Mouse (Mus musculus): Measurements from ENCODE around the gene Rhd. TPM values are rescaled to one million over a fixed set of nuclear protein-coding genes. Genes with fewer than 3 reads are reported as not detected.

The Rhd gene
- polyA plus RNA-seq, 1 experiment, result 147 TPM

DNA sequence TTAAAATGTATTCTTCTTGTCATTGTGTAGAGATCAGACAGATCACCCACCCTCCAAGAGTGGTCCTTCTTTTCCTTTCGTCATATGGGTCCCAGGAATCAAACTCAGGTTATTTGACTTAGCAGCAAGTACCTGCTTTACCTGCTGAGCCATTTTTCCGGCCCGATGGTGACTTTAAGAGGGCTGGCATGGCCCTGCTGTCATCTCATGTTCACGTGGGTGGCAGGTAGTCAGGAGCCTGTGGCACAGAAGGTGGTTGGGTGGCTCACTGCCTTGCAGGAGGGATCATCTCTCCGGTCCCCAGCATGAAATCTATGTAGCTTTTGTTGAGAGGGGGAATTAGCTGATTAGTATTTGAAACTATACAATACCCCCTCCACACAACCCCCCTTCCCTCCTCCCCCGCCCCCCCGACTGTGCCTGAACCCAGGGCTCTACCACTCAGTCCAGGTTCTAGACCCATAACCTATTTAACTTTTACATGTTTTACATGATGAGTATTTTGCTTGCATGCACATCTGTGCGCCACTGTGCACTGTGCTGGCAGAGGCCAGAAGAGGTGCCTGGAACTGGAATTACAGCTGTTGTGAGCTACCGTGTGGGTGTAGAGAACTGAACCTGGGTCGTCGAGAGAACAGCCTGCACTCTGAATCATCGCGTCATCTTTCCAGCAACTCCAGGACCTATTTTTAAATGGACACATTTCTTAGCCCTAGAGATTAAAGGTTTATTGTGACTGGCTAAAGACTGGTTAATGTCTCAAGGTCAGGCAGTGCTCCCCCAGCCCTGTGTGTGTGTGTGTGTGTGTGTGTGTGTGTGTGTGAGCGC lies 51.1 kb downstream of the Rhd start:
- H3K4me1 ChIP-seq (ENCODE audit: control insufficient read depth, insufficient read depth, low read length), result peaks cover 8% of the 10 kb centered on the region
- WGBS, result 63% methylated on average over 14 of the region's 14 CpGs
- no peak overlapping the region for H3K4me3 ChIP-seq (replicated peaks; ENCODE audit: control insufficient read depth, low read depth, low read length)
- peak overlapping the region; percentile 59 for H3K27ac ChIP-seq (ENCODE audit: control insufficient read depth, insufficient read depth, low read depth, low read length, poor library complexity)
- TF ChIP-seq POLR2A (IDR thresholded peaks at IDR 0.05; ENCODE audit: borderline replicate concordance, control insufficient read depth, low read depth, low read length), result no peak
- no peak for TF ChIP-seq CTCF (IDR thresholded peaks at IDR 0.05; ENCODE audit: control insufficient read depth, insufficient read depth, low read length)

GRCm38 (mm10) chr4:134917194-134917593 lies 52.9 kb downstream of the Rhd start:
- whole genome bisulfite sequencing, result 33% methylated on average over 3 of the region's 3 CpGs
- no peak overlapping the region for H3K4me3 ChIP-seq (replicated peaks; ENCODE audit: control insufficient read depth, low read depth, low read length)
- TF ChIP-seq POLR2A (IDR thresholded peaks at IDR 0.05; ENCODE audit: borderline replicate concordance, control insufficient read depth, low read depth, low read length) (no peak), CTCF (IDR thresholded peaks at IDR 0.05; ENCODE audit: control insufficient read depth, insufficient read depth, low read length) (no peak)
- H3K4me1 ChIP-seq (ENCODE audit: control insufficient read depth, insufficient read depth, low read length), result peaks cover 10% of the 10 kb centered on the region
- H3K27ac ChIP-seq (ENCODE audit: control insufficient read depth, insufficient read depth, low read depth, low read length, poor library complexity), result peak overlapping the region; percentile 18

DNA sequence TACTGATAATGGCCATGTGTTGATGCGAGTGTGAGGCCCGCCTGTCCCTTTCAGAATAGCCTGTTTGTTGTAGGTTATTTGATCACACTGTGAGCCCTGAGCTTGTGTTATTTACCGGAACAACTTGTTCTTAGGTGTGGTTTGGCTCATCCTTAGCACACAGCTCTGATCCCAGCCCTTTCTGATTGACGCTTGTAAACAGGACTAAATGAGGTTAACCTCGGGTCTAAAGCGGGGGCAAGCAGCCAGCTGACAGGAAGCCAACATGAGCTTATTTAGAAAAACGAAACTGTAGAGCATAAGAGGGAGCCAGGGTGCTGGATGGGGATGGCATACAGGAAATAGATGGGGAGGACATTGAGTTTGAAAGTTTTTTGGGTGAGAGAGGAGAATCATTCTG lies 54.0 kb downstream of the Rhd start:
- H3K27ac ChIP-seq (ENCODE audit: control insufficient read depth, insufficient read depth, low read depth, low read length, poor library complexity), result peak overlapping the region; percentile 77
- WGBS, result 9% methylated on average over 7 of the region's 7 CpGs
- TF ChIP-seq POLR2A (IDR thresholded peaks at IDR 0.05; ENCODE audit: borderline replicate concordance, control insufficient read depth, low read depth, low read length) (no peak), CTCF (IDR thresholded peaks at IDR 0.05; ENCODE audit: control insufficient read depth, insufficient read depth, low read length) (no peak)
- H3K4me1 ChIP-seq (ENCODE audit: control insufficient read depth, insufficient read depth, low read length), result peaks cover 10% of the 10 kb centered on the region
- H3K4me3 ChIP-seq (replicated peaks; ENCODE audit: control insufficient read depth, low read depth, low read length), result no peak overlapping the region

DNA sequence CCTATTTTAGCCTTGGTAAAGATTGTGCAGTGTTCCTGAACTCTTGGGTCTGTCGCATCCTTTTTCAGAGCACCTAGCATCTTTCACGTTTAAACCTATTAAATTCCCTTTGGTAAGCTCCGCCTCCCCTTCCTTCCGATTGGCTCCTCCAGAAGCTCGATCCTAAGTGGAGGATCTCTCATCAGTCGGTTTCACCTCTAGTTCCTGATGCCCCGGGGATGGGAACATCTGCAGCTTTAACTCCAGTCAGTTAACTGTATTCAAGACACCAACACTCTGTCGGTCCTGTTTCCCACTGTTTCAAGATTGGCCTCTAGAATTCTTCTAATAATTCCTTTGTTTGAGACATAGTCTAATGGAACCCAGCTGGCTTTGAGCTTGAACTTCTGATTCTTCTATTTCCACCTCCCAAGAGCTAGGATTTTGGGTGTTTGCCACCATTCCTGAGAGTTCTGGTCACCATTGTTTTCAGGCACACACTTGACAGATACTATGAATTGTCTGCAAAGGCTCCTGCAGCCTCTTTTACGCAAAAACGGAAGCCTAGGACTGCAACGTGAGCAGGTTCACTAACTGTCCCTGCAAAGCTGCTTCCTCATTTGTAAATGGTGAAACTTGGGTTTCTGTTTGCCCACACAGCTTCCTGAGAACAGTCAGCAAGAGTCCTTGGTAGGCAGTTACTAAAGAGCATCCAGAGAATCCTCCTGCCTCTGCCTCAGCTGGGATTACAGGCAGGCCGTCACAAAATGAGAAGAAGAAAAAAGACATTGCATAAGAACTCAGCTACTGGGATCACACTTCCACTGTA lies 55.6 kb downstream of the Rhd start:
- Histone ChIP-seq H3K4me1 (ENCODE audit: control insufficient read depth, insufficient read depth, low read length) (peaks cover 10% of the 10 kb centered on the region), H3K4me3 (replicated peaks; ENCODE audit: control insufficient read depth, low read depth, low read length) (peak overlapping the region; percentile 12), H3K27ac (ENCODE audit: control insufficient read depth, insufficient read depth, low read depth, low read length, poor library complexity) (peak overlapping the region; percentile 82)
- 5% methylated on average over 12 of the region's 12 CpGs for WGBS
- no peak for TF ChIP-seq CTCF (IDR thresholded peaks at IDR 0.05; ENCODE audit: control insufficient read depth, insufficient read depth, low read length)

GRCm38 (mm10) chr4:134920631-134921030 lies 56.3 kb downstream of the Rhd start:
- Histone ChIP-seq H3K4me3 (replicated peaks; ENCODE audit: control insufficient read depth, low read depth, low read length) (no peak overlapping the region), H3K4me1 (ENCODE audit: control insufficient read depth, insufficient read depth, low read length) (peaks cover 8% of the 10 kb centered on the region), H3K27ac (ENCODE audit: control insufficient read depth, insufficient read depth, low read depth, low read length, poor library complexity) (peak overlapping the region; percentile 82; the same call in 1 of the 2 replicates)
- WGBS, result 71% methylated on average over 6 of the region's 6 CpGs
- TF ChIP-seq POLR2A (IDR thresholded peaks at IDR 0.05; ENCODE audit: borderline replicate concordance, control insufficient read depth, low read depth, low read length) (no peak), CTCF (IDR thresholded peaks at IDR 0.05; ENCODE audit: control insufficient read depth, insufficient read depth, low read length) (no peak)

GRCm38 (mm10) chr4:134921703-134922102 lies 57.4 kb downstream of the Rhd start:
- H3K4me1 ChIP-seq (ENCODE audit: control insufficient read depth, insufficient read depth, low read length), result peaks cover 8% of the 10 kb centered on the region
- no peak overlapping the region for H3K4me3 ChIP-seq (replicated peaks; ENCODE audit: control insufficient read depth, low read depth, low read length)
- 92% methylated on average over 4 of the region's 4 CpGs for WGBS
- peak overlapping the region; percentile 13; the same call in 1 of the 2 replicates for H3K27ac ChIP-seq (ENCODE audit: control insufficient read depth, insufficient read depth, low read depth, low read length, poor library complexity)
- no peak for TF ChIP-seq CTCF (IDR thresholded peaks at IDR 0.05; ENCODE audit: control insufficient read depth, insufficient read depth, low read length)
- TF ChIP-seq POLR2A (IDR thresholded peaks at IDR 0.05; ENCODE audit: borderline replicate concordance, control insufficient read depth, low read depth, low read length), result no peak

GRCm38 (mm10) chr4:134922111-134922924 lies 58.0 kb downstream of the Rhd start:
- Histone ChIP-seq H3K4me1 (ENCODE audit: control insufficient read depth, insufficient read depth, low read length) (peaks cover 6% of the 10 kb centered on the region), H3K4me3 (replicated peaks; ENCODE audit: control insufficient read depth, low read depth, low read length) (peak overlapping the region; percentile 41), H3K27ac (ENCODE audit: control insufficient read depth, insufficient read depth, low read depth, low read length, poor library complexity) (peak overlapping the region; percentile 84)
- 40% methylated on average over 10 of the region's 10 CpGs for WGBS
- no peak for TF ChIP-seq POLR2A (IDR thresholded peaks at IDR 0.05; ENCODE audit: borderline replicate concordance, control insufficient read depth, low read depth, low read length)
- no peak for TF ChIP-seq CTCF (IDR thresholded peaks at IDR 0.05; ENCODE audit: control insufficient read depth, insufficient read depth, low read length)

- peak overlapping the region; percentile 81 for H3K4me3 ChIP-seq (replicated peaks; ENCODE audit: control insufficient read depth, low read depth, low read length)
- peak; percentile 69 for TF ChIP-seq POLR2A (IDR thresholded peaks at IDR 0.05; ENCODE audit: borderline replicate concordance, control insufficient read depth, low read depth, low read length)
- TF ChIP-seq CTCF (IDR thresholded peaks at IDR 0.05; ENCODE audit: control insufficient read depth, insufficient read depth, low read length), result no peak
- WGBS, result under 1% methylated on average over 13 of the region's 13 CpGs
- peaks cover 5% of the 10 kb centered on the region for H3K4me1 ChIP-seq (ENCODE audit: control insufficient read depth, insufficient read depth, low read length)
- peak overlapping the region; percentile 84 for H3K27ac ChIP-seq (ENCODE audit: control insufficient read depth, insufficient read depth, low read depth, low read length, poor library complexity)
Observed at GRCm38 (mm10) chr4:134922925-134923244, 58.5 kb downstream of the Rhd start.

Data from bone marrow, adult 2 months (tissue).